Mouse (Mus musculus): ENCODE data around the gene Gm10354. TPM values are rescaled to one million over a fixed set of nuclear protein-coding genes. Genes with fewer than 3 reads are reported as not detected.
"Not testable (repeated sequence)": the region's sequence is repeated elsewhere in the genome, so short reads cannot be mapped to it uniquely, and the experiment has no call there.

Gene Gm10354
- total RNA-seq, 1 experiment from 2014 or later, result not detected

DNA sequence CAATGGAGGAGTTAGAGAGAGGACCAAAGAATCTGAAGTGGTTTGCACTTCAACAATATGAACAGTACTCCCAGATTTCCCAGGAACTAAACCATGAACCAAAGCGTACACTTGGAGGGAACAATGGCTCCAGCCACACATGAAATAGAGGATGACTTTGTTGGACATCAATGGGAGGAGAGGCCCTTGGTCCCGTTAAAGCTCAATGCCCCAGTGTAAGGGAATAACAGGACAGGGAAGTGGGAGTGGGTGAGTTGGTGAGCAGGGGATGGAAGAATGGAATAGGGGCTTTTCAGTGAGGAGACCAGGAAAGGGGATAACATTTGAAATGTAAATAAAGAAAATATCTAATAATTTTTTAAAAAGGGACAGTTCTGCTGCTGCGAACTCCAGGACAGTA is 5.9 kb downstream of the Gm10354 start:
- not testable (repeated sequence) for ATAC-seq (replicated peaks in 1 of 2; ENCODE audit: insufficient read depth in 1 of 2, low FRiP score in 2 of 2, low TSS enrichment in 1 of 2, low read depth in 1 of 2, poor library complexity in 2 of 2, severe bottlenecking in 2 of 2)

DNA sequence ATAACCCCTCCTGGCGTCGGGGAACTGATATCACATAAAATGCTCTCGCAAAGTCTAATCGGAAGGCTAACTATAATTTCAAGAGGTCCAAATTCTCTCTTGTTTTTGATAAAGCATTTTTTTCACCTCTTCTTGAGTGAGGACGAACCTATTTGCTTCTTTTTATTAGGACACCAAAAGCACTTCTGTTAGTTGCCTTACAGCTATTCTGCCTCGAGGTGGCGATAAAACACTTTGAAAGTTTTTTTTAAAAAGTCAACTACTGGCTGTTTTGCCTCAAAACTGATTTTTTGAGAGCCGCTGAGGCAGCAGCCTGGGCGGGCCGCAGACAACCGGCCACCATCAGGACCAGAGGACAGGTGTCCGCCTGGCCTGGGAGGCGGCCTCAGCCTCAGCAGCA is 14.9 kb downstream of the Gm10354 start:
- not testable (repeated sequence) for ATAC-seq (replicated peaks in 1 of 2; ENCODE audit: insufficient read depth in 1 of 2, low FRiP score in 2 of 2, low TSS enrichment in 1 of 2, low read depth in 1 of 2, poor library complexity in 2 of 2, severe bottlenecking in 2 of 2)

DNA sequence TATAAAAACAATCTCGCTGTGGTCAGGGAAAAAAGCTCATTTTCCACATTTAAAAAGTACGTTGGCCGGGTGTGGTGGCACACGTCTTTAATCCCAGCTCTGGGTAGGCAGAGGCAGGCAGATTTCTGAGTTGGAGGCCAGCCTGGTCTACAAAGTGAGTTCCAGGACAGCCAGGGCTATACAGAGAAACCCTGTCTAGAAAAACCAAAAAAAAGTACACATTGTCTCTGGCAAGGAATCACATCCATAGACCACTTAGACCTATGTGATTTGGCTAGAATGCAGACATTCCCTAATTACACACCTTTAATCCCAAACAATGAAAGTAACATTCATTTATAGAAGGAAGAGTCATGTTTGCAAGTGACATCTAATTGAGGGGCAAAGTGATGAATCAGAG is 17.2 kb downstream of the Gm10354 start:
- ATAC-seq (replicated peaks in 1 of 2; ENCODE audit: insufficient read depth in 1 of 2, low FRiP score in 2 of 2, low TSS enrichment in 1 of 2, low read depth in 1 of 2, poor library complexity in 2 of 2, severe bottlenecking in 2 of 2), result not testable (repeated sequence)

DNA sequence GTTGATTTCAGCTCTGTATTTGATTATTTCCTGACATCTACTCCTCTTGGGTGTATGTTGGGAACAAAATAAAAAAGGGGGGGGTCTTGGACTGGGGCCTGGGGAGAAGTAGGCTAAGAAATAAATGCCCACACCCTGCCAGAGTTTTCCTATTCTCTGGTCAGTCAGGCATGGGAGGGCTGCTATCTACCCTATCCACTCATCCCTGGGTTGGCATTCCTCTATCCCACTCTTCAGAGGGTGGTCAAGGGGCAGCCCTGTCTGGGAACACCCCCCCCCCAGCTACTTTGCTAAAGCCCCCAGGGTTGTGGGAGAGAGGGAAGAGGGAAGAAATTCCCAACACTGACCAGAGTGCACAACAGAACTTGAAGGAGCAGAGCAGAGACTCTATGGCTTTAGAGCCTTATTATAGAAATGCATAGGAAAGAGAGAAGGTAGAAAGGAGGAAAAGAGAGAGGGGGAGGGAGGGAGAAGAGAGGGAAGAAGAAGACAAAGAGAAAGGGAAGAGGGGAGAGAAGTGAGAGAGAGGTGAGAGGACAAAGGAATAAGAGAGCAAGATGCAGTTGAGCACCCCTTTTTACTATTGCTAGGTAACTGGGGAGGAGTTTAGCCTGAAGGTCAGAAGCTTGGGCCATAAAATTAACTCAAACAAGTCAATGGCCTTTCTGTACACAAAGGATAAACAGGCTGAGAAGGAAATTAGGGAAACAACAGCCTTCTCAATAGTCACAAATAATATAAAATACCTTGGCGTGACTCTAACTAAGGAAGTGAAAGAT is 22.6 kb downstream of the Gm10354 start:
- ATAC-seq (replicated peaks in 1 of 2; ENCODE audit: insufficient read depth in 1 of 2, low FRiP score in 2 of 2, low TSS enrichment in 1 of 2, low read depth in 1 of 2, poor library complexity in 2 of 2, severe bottlenecking in 2 of 2), result not testable (repeated sequence)

DNA sequence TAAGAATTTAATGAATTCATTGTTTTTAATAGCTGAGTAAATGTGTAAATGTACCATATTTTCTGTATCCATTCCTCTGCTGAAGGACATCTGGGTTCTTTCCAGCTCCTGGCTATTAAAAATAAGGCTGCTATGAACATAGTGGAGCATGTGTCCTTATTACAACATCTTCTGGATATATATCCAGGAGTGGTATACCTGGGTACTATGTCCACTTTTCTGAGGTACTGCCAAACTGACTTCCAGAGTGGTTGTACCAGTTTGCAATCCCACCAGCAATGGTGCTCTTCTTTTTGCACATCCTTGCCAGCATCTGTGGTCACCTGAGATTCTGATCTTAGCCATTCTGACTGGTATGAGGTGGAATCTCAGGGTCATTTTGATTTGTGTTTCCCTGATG is 25.1 kb downstream of the Gm10354 start:
- not testable (repeated sequence) for ATAC-seq (replicated peaks in 1 of 2; ENCODE audit: insufficient read depth in 1 of 2, low FRiP score in 2 of 2, low TSS enrichment in 1 of 2, low read depth in 1 of 2, poor library complexity in 2 of 2, severe bottlenecking in 2 of 2)

DNA sequence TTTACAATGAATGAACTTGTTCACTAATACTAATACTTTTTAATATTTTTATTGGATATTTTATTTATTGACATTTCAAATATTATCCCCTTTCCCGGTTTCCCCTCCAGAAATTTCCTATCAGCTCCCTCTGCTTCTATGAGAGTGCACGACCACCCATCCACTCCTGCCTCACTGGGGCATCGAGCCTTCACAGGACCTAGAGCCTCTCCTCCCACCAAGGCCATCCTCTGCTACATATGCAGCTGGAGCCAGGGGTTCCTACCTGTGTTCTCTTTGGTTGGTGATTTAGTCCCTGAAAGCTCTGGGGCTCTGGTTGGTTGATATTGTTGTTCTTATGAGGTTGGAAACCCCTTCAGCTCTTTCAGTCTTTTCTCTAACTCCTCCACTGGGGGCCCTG is 26.0 kb downstream of the Gm10354 start:
- not testable (repeated sequence) for ATAC-seq (replicated peaks in 1 of 2; ENCODE audit: insufficient read depth in 1 of 2, low FRiP score in 2 of 2, low TSS enrichment in 1 of 2, low read depth in 1 of 2, poor library complexity in 2 of 2, severe bottlenecking in 2 of 2)

DNA sequence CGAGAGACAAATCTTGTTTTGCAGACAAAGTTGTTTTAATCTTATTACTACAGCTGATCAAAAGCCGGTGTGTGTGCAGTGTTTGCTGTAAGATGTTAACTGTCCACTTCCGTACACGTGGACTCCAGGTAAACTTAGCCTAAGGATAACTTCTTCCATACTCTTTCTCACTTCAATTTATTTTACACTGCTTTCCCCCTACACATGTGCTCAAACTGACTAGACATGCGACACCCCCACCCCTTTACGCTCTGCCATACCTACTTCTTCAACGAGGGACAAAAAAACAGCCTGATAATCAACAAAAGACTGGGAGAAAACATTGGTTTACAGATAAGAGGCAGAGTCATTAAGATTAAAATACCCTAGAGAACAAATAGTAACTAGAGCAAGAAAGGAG is 26.9 kb downstream of the Gm10354 start:
- ATAC-seq (replicated peaks in 1 of 2; ENCODE audit: insufficient read depth in 1 of 2, low FRiP score in 2 of 2, low TSS enrichment in 1 of 2, low read depth in 1 of 2, poor library complexity in 2 of 2, severe bottlenecking in 2 of 2), result not testable (repeated sequence)

DNA sequence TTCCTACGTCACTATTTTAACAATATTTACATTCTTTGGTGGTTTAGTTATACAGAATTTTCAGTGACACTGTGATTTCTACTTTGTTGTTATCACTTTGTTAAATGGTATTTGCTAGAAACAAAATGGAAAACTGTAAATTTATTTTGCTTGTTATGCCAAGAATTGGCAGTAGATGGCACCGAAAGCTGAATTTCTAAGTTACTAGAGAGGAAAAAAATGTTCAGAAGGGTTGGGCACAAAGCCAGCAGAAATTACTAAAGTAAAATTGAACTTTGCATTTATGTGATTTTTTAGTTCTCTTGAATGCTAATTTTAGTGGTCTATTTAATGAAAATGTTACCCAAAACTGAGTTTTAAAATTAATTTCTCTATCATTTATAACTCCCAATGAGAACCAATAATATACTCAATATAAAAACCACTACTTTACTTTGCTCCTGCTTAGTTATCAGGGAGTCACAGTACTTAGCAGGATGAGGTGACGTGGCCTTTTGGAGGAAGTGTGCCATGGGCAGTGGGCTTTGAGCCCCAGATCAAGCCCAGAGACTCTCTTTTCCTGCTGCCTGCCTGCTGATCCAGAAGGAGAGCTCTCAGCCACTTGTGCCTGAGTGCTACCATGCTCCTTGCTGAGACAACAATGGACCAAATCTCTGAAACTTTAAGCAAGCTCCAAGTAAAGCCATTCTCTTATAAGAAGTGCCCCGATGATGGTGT is 31.1 kb downstream of the Gm10354 start:
- ATAC-seq (replicated peaks in 1 of 2; ENCODE audit: insufficient read depth in 1 of 2, low FRiP score in 2 of 2, low TSS enrichment in 1 of 2, low read depth in 1 of 2, poor library complexity in 2 of 2, severe bottlenecking in 2 of 2), result not testable (repeated sequence)

DNA sequence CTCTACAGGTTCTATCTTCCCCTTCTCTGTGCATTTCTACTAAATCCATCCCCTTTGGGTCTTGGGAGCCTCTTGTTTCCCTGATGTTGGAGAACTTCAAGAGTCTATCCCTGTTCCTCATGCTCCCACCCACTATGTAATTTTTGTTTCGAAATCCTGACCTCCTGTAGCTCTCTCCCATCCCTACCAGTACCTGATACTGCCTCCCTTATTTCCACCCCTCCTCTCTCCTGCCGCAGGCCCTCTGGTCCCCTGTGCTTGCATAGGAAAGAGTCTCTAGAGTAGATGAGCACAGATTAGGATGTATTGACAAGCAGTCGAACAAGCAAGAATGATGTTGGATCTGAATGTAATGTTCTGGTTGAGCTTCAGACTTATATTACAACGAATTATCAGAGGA is 33.2 kb downstream of the Gm10354 start:
- not testable (repeated sequence) for ATAC-seq (replicated peaks in 1 of 2; ENCODE audit: insufficient read depth in 1 of 2, low FRiP score in 2 of 2, low TSS enrichment in 1 of 2, low read depth in 1 of 2, poor library complexity in 2 of 2, severe bottlenecking in 2 of 2)

DNA sequence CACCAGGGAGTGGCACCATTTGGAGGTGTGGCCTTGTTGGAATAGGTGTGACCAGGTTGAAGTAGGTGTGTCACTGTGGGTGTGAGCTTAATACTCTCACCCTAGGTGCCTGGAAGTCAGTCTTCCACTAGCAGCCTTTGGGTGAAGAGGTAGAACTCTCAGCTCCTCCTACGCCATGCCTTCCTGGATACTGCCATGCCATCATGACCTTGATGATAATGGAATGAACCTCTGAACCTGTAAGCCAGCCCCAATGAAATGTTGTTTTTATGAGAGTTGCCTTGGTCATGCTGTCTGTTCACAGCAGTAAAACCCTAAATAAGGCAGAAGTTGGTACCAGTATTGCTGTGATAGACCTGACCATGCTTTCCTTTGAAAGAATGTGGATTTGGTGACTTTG is 37.7 kb downstream of the Gm10354 start:
- not testable (repeated sequence) for ATAC-seq (replicated peaks in 1 of 2; ENCODE audit: insufficient read depth in 1 of 2, low FRiP score in 2 of 2, low TSS enrichment in 1 of 2, low read depth in 1 of 2, poor library complexity in 2 of 2, severe bottlenecking in 2 of 2)

DNA sequence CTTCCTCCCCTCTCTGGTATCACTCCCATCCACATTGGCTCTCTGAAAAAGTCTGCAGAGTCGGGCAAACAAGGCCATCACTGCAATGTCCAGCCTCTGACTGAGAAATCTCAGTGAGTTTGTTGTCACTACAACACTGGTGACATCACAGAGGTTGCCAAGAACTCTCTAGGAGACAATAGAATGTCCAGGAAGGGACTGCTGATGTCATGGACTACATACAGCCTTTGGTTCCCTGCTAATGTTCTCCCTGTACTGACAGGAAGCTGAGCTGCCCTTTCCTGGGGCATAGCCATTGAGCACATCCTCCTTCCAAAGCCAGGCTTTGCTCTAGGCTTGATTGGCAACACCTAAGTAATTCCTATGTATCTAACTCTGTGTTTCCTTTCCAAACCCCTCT is 40.4 kb downstream of the Gm10354 start, which contains the start of gene Speer4e:
Speer4e (minus strand) TSS at position 101 of the 400 bp plus-strand sequence.
- not testable (repeated sequence) for ATAC-seq (replicated peaks in 1 of 2; ENCODE audit: insufficient read depth in 1 of 2, low FRiP score in 2 of 2, low TSS enrichment in 1 of 2, low read depth in 1 of 2, poor library complexity in 2 of 2, severe bottlenecking in 2 of 2)

DNA sequence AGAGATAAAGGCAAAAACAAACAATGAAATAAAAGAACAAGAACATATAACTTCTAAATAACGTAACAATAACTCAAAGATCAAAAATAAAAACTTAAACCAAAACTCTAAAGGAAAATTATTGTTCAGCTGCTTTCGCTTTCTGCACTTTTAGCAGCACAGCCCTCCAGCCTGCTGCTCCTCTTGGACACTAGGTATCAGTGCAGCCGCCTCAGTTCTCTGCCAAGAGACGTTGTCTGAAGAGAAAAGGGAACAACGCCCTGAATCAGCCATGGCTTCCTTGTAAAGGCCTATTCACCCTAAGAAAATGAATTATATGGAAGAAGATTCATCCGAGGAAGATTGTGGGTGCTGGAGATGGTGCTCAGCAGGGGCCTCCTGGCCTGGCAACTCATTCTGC is 45.0 kb downstream of the Gm10354 start:
- ATAC-seq (replicated peaks in 1 of 2; ENCODE audit: insufficient read depth in 1 of 2, low FRiP score in 2 of 2, low TSS enrichment in 1 of 2, low read depth in 1 of 2, poor library complexity in 2 of 2, severe bottlenecking in 2 of 2), result not testable (repeated sequence)

DNA sequence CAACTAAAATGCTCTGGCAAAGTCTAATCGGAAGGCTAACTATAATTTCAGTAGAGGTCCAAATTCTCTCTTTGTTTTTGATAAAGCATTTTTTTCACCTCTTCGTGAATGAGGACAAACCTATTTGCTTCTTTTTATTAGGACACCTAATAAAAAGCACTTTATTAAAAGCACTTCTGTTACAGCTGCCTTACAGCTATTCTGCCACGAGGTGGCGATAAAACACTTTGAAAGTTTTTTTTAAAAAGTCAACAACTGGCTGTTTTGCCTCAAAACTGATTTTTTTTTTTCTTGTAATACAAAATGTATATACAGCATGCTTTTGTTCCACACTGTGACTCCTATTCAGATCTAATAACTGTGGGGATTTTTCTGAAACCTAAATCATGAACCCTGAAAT is 51.7 kb downstream of the Gm10354 start:
- not testable (repeated sequence) for ATAC-seq (replicated peaks in 1 of 2; ENCODE audit: insufficient read depth in 1 of 2, low FRiP score in 2 of 2, low TSS enrichment in 1 of 2, low read depth in 1 of 2, poor library complexity in 2 of 2, severe bottlenecking in 2 of 2)

Other genes starting within 250 kb of the Gm10354 start
- not detected in 2 replicates for gene Gm9758, start 64.0 kb downstream of the Gm10354 start, total RNA-seq (2017)
- gene Speer4e, start 40.5 kb downstream of the Gm10354 start, total RNA-seq (2017), result not detected in 2 replicates
- not detected in 2 replicates for gene Gm17019, start 54.1 kb upstream of the Gm10354 start, total RNA-seq (2017)

Measured in hematopoietic stem cell, adult 5-6 weeks (primary cell).